In the genomic region with DNA sequence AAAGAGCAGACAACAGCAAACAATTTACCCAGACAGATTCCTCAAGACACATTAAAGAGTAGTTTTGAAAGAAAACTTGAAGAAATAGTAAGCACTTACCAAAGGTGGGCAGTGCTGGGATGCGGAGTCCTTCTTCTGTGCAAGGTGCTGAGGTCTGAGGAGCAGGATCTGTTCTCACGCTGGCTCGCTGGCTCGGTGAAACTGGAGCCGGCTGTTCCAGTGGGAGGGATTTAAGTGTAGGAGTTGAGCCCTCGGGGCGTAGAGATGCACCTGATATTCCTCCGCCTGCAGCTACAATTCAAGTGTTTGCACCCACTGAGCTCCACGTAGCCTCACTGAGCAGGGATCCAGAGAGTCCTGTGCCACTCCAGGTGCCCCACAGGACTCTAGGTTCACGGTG, we compare ENCODE assay signal across 11 mouse cellular contexts. TPM values are rescaled to one million over a fixed set of nuclear protein-coding genes. Genes with fewer than 3 reads are reported as not detected.
DNase-seq lines count a peak whose midpoint lies in the region; ATAC-seq and TF ChIP-seq lines count a peak whose summit lies in the region.
"Had no signal": no experiment of that assay in that cellular context is flagged by ENCODE, and none has a peak within 500 bp of the region (broad histone marks: within the 10 kb centered on the region; RNA-seq: fewer than 3 reads in every experiment).

Gene Zfp750 (minus strand): TSS at position 203 of the 400 bp plus-strand sequence.

- DNase-seq in lung, adult 18-20 months: peak; percentile 23 to 54
- DNase-seq in lung, postnatal 14 days: no peak
- DNase-seq in embryonic facial prominence, embryonic 10.5 days (ENCODE audit: low spot score): peak; percentile 42
- DNase-seq in kidney, postnatal 0 days (ENCODE audit: low spot score): peak; percentile 64
- DNase-seq in spleen, postnatal 14 days (ENCODE audit: low spot score in 2 of 2): no peak
- DNase-seq in gastrocnemius, adult 8-10 months (ENCODE audit: low spot score in 2 of 2): no peak
- DNase-seq: heart, postnatal 14 days had no signal

- H3K4me2 ChIP-seq in kidney, postnatal 0 days (ENCODE audit: low read length): no peak within 1 kb of the TSS
- 0 out of 2 replicates have a peak within 1 kb of the TSS, but pooled peaks have one; percentile 10 for H3K4me2 ChIP-seq in stomach, embryonic 14.5 days (replicated peaks; ENCODE audit: low read depth, low read length)

- H3K27ac ChIP-seq in embryonic facial prominence, embryonic 10.5 days (replicated peaks): no peak within 1 kb of the TSS
- H3K27ac ChIP-seq in kidney, postnatal 0 days: no peak within 1 kb of the TSS
- H3K27ac ChIP-seq in stomach, embryonic 14.5 days (ENCODE audit: low read length): no peak within 1 kb of the TSS

- TF ChIP-seq CTCF in kidney, postnatal 0 days (IDR thresholded peaks at IDR 0.05; ENCODE audit: low read depth): no peak

- peaks cover 14% of the 10 kb centered on the region for H3K4me1 ChIP-seq in embryonic facial prominence, embryonic 10.5 days
- H3K4me1 ChIP-seq in kidney, postnatal 0 days (replicated peaks; ENCODE audit: insufficient read depth, low read length): no peaks in the 10 kb centered on the region
- peaks cover 1% of the 10 kb centered on the region; the same call in 1 of the 2 replicates for H3K4me1 ChIP-seq in stomach, embryonic 14.5 days (ENCODE audit: control insufficient read depth, insufficient read depth, low read length)

- 45% methylated on average over 10 of the region's 10 CpGs for WGBS in embryonic facial prominence, embryonic 10.5 days
- WGBS in kidney, postnatal 0 days: 26% methylated on average over 10 of the region's 10 CpGs
- 29% methylated on average over 10 of the region's 10 CpGs for WGBS in stomach, embryonic 14.5 days

- no peak within 1 kb of the TSS for H3K4me3 ChIP-seq in embryonic facial prominence, embryonic 10.5 days
- H3K4me3 ChIP-seq in kidney, postnatal 0 days (replicated peaks; ENCODE audit: low read depth, low read length): no peak within 1 kb of the TSS
- no peak within 1 kb of the TSS; the same call in 1 of the 2 replicates for H3K4me3 ChIP-seq in stomach, embryonic 14.5 days (ENCODE audit: low read depth, low read length)

- 0 out of 2 replicates have a peak, but pooled peaks have one; percentile 40 for ATAC-seq in kidney, postnatal 0 days (replicated peaks; ENCODE audit: low FRiP score, low read depth)
- no peak for ATAC-seq in stomach, embryonic 14.5 days (ENCODE audit: insufficient number of reproducible peaks, insufficient read depth, low FRiP score, low read depth)
- no peak for ATAC-seq in cerebellum, adult (ENCODE audit: insufficient number of reproducible peaks, low FRiP score, low TSS enrichment)
- ATAC-seq: Patski had no signal

- no peaks in the 10 kb centered on the region for H3K36me3 ChIP-seq in embryonic facial prominence, embryonic 10.5 days (replicated peaks)
- H3K36me3 ChIP-seq in kidney, postnatal 0 days (ENCODE audit: insufficient read depth, low read length): no peaks in the 10 kb centered on the region
- no peaks in the 10 kb centered on the region for H3K36me3 ChIP-seq in stomach, embryonic 14.5 days (ENCODE audit: control insufficient read depth, insufficient read depth, low read length)

- no peaks in the 10 kb centered on the region for H3K27me3 ChIP-seq in embryonic facial prominence, embryonic 10.5 days (replicated peaks; ENCODE audit: low read depth, poor library complexity, severe bottlenecking)
- H3K27me3 ChIP-seq in kidney, postnatal 0 days (ENCODE audit: insufficient read depth, low read length): no peaks in the 10 kb centered on the region
- H3K27me3 ChIP-seq in stomach, embryonic 14.5 days (ENCODE audit: control insufficient read depth, insufficient read depth, low read length): no peaks in the 10 kb centered on the region
- H3K27me3 ChIP-seq: Patski had no signal

- no peaks in the 10 kb centered on the region for H3K9me3 ChIP-seq in embryonic facial prominence, embryonic 10.5 days
- no peaks in the 10 kb centered on the region for H3K9me3 ChIP-seq in kidney, postnatal 0 days (replicated peaks; ENCODE audit: low read length)
- no peaks in the 10 kb centered on the region for H3K9me3 ChIP-seq in stomach, embryonic 14.5 days (ENCODE audit: control insufficient read depth, low read depth, low read length)

- H3K9ac ChIP-seq in kidney, postnatal 0 days (ENCODE audit: low read depth, low read length): no peak within 1 kb of the TSS
- H3K9ac ChIP-seq in stomach, embryonic 14.5 days (replicated peaks; ENCODE audit: low read depth, low read length): no peak within 1 kb of the TSS

RNA-seq across cellular contexts. Expression of gene Zfp750, which starts in this region (rescaled TPM):
- 0.73 and 0.91 TPM in 2 replicates for polyA plus RNA-seq in embryonic facial prominence, embryonic 10.5 days (2016; fragmentation: Nextera tagmentation; extraction: Ambion mirVana)
- 0.98 and 1.3 TPM in 2 replicates for polyA plus RNA-seq in kidney, postnatal 0 days (2015; fragmentation: Nextera tagmentation; extraction: Ambion mirVana)
- 8.6 and 8.9 TPM in 2 replicates for polyA plus RNA-seq in stomach, embryonic 14.5 days (2014; fragmentation: Nextera tagmentation; extraction: Ambion mirVana)
- under 1 TPM; 0.51 to 0.80 (median 0.68) TPM for total RNA-seq in gastrocnemius, adult 8-10 months (2022)
- total RNA-seq: heart, postnatal 14 days; neutrophil, adult 5-6 weeks had no signal
- polyA plus RNA-seq: Patski had no signal

Comparison
In these comparisons a context has a peak if more than half of its experiments do, and no peak if none do; other contexts are left out.
1. DNase-seq: peak in lung, adult 18-20 months (2 of 2) and kidney, postnatal 0 days (single experiment); none in lung, postnatal 14 days (single experiment), spleen, postnatal 14 days (0 of 2) and gastrocnemius, adult 8-10 months (0 of 2).
2. Peak in DNase-seq in embryonic facial prominence, embryonic 10.5 days; RNA of the gene not detected or under 1 TPM.